Mouse (Mus musculus): Measurements from ENCODE around the gene Ptprs. TPM values are rescaled to one million over a fixed set of nuclear protein-coding genes. Genes with fewer than 3 reads are reported as not detected.

Ptprs gene
- polyA plus RNA-seq, 1 experiment from 2014 or later, result 19.3 TPM

GRCm38 (mm10) chr17:56409759-56410158 lies 66.5 kb downstream of the Ptprs start:
- peaks cover 40% of the 10 kb centered on the region for H3K4me1 ChIP-seq
- no peak overlapping the region for H3K9ac ChIP-seq
- no peak overlapping the region for H3K27ac ChIP-seq
- no peaks in the 10 kb centered on the region for H3K9me3 ChIP-seq (replicated peaks)
- H3K4me3 ChIP-seq, result no peak overlapping the region
- H3K36me3 ChIP-seq, result peaks cover 40% of the 10 kb centered on the region
- ATAC-seq, result no peak
- H3K4me2 ChIP-seq, result no peak overlapping the region
- 29% methylated on average over 8 of the region's 8 CpGs for WGBS (ENCODE audit: insufficient replicate concordance)
- H3K27me3 ChIP-seq (replicated peaks), result no peaks in the 10 kb centered on the region

- Histone ChIP-seq H3K4me3 (no peak overlapping the region), H3K4me2 (no peak overlapping the region), H3K27ac (no peak overlapping the region), H3K9me3 (replicated peaks) (no peaks in the 10 kb centered on the region), H3K9ac (no peak overlapping the region), H3K36me3 (peaks cover 33% of the 10 kb centered on the region), H3K27me3 (replicated peaks) (no peaks in the 10 kb centered on the region), H3K4me1 (peaks cover 40% of the 10 kb centered on the region)
- no peak for ATAC-seq
- 44% methylated on average over 13 of the region's 13 CpGs for WGBS (ENCODE audit: insufficient replicate concordance)
These were observed 67.2 kb downstream of the Ptprs start for GRCm38 (mm10) chr17:56408965-56409625.

- Histone ChIP-seq H3K27me3 (replicated peaks) (no peaks in the 10 kb centered on the region), H3K9ac (no peak overlapping the region), H3K9me3 (replicated peaks) (no peaks in the 10 kb centered on the region), H3K27ac (peak overlapping the region; percentile 48; the same call in 1 of the 2 replicates), H3K4me1 (peaks cover 40% of the 10 kb centered on the region), H3K4me3 (no peak overlapping the region), H3K4me2 (no peak overlapping the region), H3K36me3 (peaks cover 25% of the 10 kb centered on the region)
- 53% methylated on average over 8 of the region's 8 CpGs for WGBS (ENCODE audit: insufficient replicate concordance)
- no peak for ATAC-seq
These were observed 68.9 kb downstream of the Ptprs start for GRCm38 (mm10) chr17:56407379-56407778.

- peak overlapping the region; percentile 22; the same call in 1 of the 2 replicates for H3K27ac ChIP-seq
- no peak overlapping the region for H3K4me2 ChIP-seq
- no peak overlapping the region for H3K4me3 ChIP-seq
- ATAC-seq, result no peak
- H3K36me3 ChIP-seq, result peaks cover 25% of the 10 kb centered on the region
- H3K9me3 ChIP-seq (replicated peaks), result no peaks in the 10 kb centered on the region
- no peak overlapping the region for H3K9ac ChIP-seq
- H3K27me3 ChIP-seq (replicated peaks), result no peaks in the 10 kb centered on the region
- 57% methylated on average over 4 of the region's 4 CpGs for WGBS (ENCODE audit: insufficient replicate concordance)
- peaks cover 40% of the 10 kb centered on the region for H3K4me1 ChIP-seq
These were observed 69.4 kb downstream of the Ptprs start for GRCm38 (mm10) chr17:56406878-56407277.

- peaks cover 25% of the 10 kb centered on the region for H3K36me3 ChIP-seq
- no peak overlapping the region for H3K9ac ChIP-seq
- H3K4me2 ChIP-seq, result no peak overlapping the region
- peaks cover 34% of the 10 kb centered on the region for H3K4me1 ChIP-seq
- WGBS (ENCODE audit: insufficient replicate concordance), result 57% methylated on average over 14 of the region's 14 CpGs
- H3K4me3 ChIP-seq, result no peak overlapping the region
- no peaks in the 10 kb centered on the region for H3K9me3 ChIP-seq (replicated peaks)
- H3K27me3 ChIP-seq (replicated peaks), result no peaks in the 10 kb centered on the region
- peak overlapping the region; percentile 23; the same call in 1 of the 2 replicates for H3K27ac ChIP-seq
- no peak for ATAC-seq
These were observed 70.1 kb downstream of the Ptprs start for GRCm38 (mm10) chr17:56405856-56406840.

- Histone ChIP-seq H3K4me2 (no peak overlapping the region), H3K27ac (peak overlapping the region; percentile 23; the same call in 1 of the 2 replicates), H3K9ac (no peak overlapping the region), H3K36me3 (peaks cover 28% of the 10 kb centered on the region), H3K4me3 (no peak overlapping the region), H3K4me1 (peaks cover 29% of the 10 kb centered on the region), H3K27me3 (replicated peaks) (no peaks in the 10 kb centered on the region), H3K9me3 (replicated peaks) (no peaks in the 10 kb centered on the region)
- ATAC-seq, result no peak
- 77% methylated on average over 3 of the region's 3 CpGs for WGBS (ENCODE audit: insufficient replicate concordance)
These were observed 70.9 kb downstream of the Ptprs start for GRCm38 (mm10) chr17:56405341-56405740.

- no peak overlapping the region for H3K4me2 ChIP-seq
- 86% methylated on average over 4 of the region's 4 CpGs for WGBS (ENCODE audit: insufficient replicate concordance)
- no peak overlapping the region for H3K9ac ChIP-seq
- H3K27ac ChIP-seq, result no peak overlapping the region
- H3K4me3 ChIP-seq, result no peak overlapping the region
- no peaks in the 10 kb centered on the region for H3K9me3 ChIP-seq (replicated peaks)
- H3K4me1 ChIP-seq, result peaks cover 4% of the 10 kb centered on the region; the same call in 1 of the 2 replicates
- no peaks in the 10 kb centered on the region for H3K27me3 ChIP-seq (replicated peaks)
- H3K36me3 ChIP-seq, result peaks cover 70% of the 10 kb centered on the region
- ATAC-seq, result no peak
These were observed 75.2 kb downstream of the Ptprs start for GRCm38 (mm10) chr17:56401051-56401521.

GRCm38 (mm10) chr17:56400221-56400620 lies 76.1 kb downstream of the Ptprs start:
- 76% methylated on average over 3 of the region's 3 CpGs for WGBS (ENCODE audit: insufficient replicate concordance)
- Histone ChIP-seq H3K4me1 (no peaks in the 10 kb centered on the region), H3K4me2 (no peak overlapping the region), H3K27ac (no peak overlapping the region), H3K9ac (no peak overlapping the region), H3K27me3 (replicated peaks) (no peaks in the 10 kb centered on the region), H3K9me3 (replicated peaks) (no peaks in the 10 kb centered on the region), H3K36me3 (peaks cover 77% of the 10 kb centered on the region), H3K4me3 (no peak overlapping the region)
- no peak for ATAC-seq

- no peaks in the 10 kb centered on the region for H3K27me3 ChIP-seq (replicated peaks)
- peaks cover 98% of the 10 kb centered on the region for H3K36me3 ChIP-seq
- no peak overlapping the region for H3K27ac ChIP-seq
- no peaks in the 10 kb centered on the region for H3K4me1 ChIP-seq
- ATAC-seq, result no peak
- 87% methylated on average over 6 of the region's 6 CpGs for WGBS (ENCODE audit: insufficient replicate concordance)
- H3K9ac ChIP-seq, result no peak overlapping the region
- no peak overlapping the region for H3K4me3 ChIP-seq
- H3K4me2 ChIP-seq, result no peak overlapping the region
- no peaks in the 10 kb centered on the region for H3K9me3 ChIP-seq (replicated peaks)
These were observed 80.2 kb downstream of the Ptprs start for GRCm38 (mm10) chr17:56396051-56396450.

GRCm38 (mm10) chr17:56393889-56394288 lies 82.4 kb downstream of the Ptprs start:
- no peak overlapping the region for H3K27ac ChIP-seq
- no peak for ATAC-seq
- no peak overlapping the region for H3K4me2 ChIP-seq
- no peaks in the 10 kb centered on the region for H3K27me3 ChIP-seq (replicated peaks)
- H3K4me3 ChIP-seq, result no peak overlapping the region
- H3K4me1 ChIP-seq, result no peaks in the 10 kb centered on the region
- WGBS (ENCODE audit: insufficient replicate concordance), result 85% methylated on average over 10 of the region's 10 CpGs
- H3K9me3 ChIP-seq (replicated peaks), result no peaks in the 10 kb centered on the region
- H3K9ac ChIP-seq, result no peak overlapping the region
- peaks cover 98% of the 10 kb centered on the region for H3K36me3 ChIP-seq

GRCm38 (mm10) chr17:56393238-56393637 lies 83.0 kb downstream of the Ptprs start:
- Histone ChIP-seq H3K4me2 (no peak overlapping the region), H3K27me3 (replicated peaks) (no peaks in the 10 kb centered on the region), H3K9me3 (replicated peaks) (no peaks in the 10 kb centered on the region), H3K36me3 (peaks cover 98% of the 10 kb centered on the region), H3K9ac (no peak overlapping the region), H3K27ac (no peak overlapping the region), H3K4me1 (no peaks in the 10 kb centered on the region), H3K4me3 (no peak overlapping the region)
- 82% methylated on average over 6 of the region's 6 CpGs for WGBS (ENCODE audit: insufficient replicate concordance)
- no peak for ATAC-seq

GRCm38 (mm10) chr17:56387612-56388011 lies 88.7 kb downstream of the Ptprs start:
- Histone ChIP-seq H3K4me1 (no peaks in the 10 kb centered on the region), H3K9ac (no peak overlapping the region), H3K4me3 (no peak overlapping the region), H3K27me3 (replicated peaks) (no peaks in the 10 kb centered on the region), H3K27ac (no peak overlapping the region), H3K4me2 (no peak overlapping the region), H3K36me3 (peaks cover 84% of the 10 kb centered on the region), H3K9me3 (replicated peaks) (no peaks in the 10 kb centered on the region)
- WGBS (ENCODE audit: insufficient replicate concordance), result 74% methylated on average over 6 of the region's 6 CpGs
- no peak for ATAC-seq

All from liver, embryonic 12.5 days (tissue).